Mouse (Mus musculus) c-Kit-positive CD71-negative TER-119-negative erythroid progenitor cells, embryonic 14.5 days (primary cell): ENCODE measurements around the gene Hoxa13.
A peak's percentile ranks its signal among the peaks of the same experiment; 100 is the strongest.

Source experiments
- DNase-seq: peaks from one replicate; pipeline ENCODE4 v3.0.0-alpha.2; 2013; ENCODE audit warnings: low read depth

Gene Hoxa13

DNA sequence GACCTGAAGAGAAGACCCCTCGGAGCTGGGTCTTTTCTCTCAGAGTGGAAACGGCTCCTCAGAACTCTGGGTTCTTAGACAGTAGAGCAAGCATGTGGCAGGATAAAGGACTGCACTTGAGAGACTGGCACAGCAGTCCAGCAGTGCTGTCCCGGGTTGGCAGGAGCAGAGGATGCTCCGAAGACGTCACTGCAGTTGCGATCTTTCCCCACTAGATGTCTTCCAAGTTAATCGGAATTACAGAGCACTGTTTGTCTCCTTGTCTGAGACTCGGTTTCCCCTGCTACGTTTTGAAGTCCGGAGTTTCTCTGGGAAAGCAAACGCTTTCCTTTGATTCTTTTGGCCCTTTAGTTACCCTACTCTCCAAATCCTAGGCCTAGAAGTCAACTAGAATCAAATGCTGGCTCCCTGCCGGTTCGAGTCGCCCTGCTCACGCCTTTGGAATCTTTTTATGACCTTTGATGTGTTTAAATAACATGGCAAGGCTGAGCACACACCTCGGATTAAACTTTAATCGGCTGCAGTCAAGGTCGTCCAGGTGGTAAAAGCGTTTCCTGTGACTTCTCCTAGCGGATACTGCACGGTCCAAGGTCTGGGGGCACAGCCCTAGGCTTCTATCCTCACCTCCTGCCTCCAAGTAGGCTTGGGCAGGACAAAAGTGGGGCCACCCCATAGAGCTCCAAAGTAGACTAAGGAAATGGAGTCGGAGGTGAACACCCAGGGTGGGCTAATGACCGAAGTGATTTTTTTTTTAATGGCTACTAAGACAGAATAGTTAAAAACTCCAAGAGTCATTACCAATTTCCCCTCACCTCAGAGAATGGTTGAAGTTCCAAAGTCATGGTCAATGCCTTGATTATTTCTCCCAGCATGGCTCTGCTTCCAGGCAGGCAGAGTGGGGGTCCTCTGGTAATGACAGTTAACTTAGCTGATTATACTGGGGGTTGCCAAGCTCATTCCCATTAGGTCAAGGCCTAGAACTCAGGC lies 10.1 kb upstream of the Hoxa13 start:
- DNase-seq = no peak

DNA sequence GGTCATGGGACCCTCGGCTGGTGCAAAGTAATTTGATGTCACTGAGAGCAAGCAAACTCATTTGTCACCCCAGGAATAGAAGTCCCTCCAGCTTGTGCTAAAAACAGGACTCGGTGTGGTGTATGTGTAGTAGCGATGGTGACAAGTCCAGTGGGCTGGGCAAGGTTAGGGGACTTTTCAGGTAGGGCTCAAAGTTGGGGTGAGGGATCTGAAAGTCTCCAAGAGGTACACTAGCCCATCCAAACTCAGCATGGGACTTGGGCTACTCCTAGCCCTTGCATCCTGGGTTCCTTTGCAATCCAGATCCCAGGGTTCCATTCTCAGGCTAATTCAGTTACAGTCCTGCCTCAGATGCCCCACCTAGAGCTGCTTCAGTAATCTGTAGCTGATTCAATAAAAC lies 8.1 kb upstream of the Hoxa13 start:
- no peak for DNase-seq

DNA sequence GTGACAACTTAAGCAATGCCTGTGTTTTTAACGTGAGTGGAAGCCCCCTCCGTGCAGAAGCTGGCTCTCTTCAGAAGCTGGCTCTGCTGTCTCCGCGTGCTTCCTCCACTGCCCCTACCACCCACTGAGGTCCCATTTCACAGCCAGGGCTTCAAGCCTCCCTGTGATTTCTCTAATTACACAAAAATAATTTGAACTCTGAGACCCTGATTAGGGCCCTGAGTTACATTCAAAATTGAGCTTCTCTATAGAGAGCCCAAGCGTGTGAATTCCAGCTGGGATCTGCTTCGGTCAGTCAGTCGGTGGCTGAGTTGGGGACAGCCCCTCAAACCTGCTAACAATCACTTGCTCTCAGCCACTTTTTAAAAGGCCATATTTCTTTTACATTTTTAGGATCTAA lies 7.7 kb upstream of the Hoxa13 start:
- DNase-seq = no peak

DNA sequence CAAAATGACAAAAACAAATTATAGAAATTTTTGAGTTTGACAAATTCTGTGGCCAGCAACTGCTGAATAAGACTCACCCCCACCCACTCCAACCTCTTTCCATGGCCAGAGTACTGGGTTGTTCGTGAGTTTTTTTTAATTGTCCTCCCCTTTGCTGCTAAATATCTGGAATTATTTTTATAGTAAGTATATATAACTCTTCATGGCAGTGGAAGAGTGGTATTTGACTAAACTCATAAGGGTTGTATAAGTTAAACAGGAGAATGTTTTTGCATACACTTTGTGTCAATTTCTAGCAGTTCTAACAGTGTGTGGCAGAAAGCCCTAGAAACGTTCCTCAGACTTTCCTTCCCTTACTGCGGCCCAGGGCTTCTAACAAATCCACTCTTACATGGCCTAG lies 7.0 kb upstream of the Hoxa13 start:
- DNase-seq = no peak

DNA sequence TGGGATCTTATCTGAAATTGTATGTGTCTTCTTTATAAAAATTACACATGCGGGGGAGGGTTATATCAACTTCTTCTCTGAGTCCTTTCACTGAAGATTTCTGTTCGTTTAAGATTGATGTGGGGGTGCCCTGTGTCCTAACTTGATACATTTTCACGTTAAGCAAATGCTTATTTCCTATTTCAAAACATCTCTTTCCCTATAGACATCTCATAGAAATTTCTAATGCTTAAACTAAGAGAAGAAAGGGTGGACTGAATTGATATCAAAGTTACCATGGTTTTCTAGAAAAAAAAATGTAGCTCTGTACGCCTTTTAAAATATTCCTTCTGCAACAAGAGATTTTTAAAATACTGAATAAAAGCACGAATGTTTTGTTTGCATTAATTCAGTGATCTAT lies 6.5 kb upstream of the Hoxa13 start:
- no peak for DNase-seq

DNA sequence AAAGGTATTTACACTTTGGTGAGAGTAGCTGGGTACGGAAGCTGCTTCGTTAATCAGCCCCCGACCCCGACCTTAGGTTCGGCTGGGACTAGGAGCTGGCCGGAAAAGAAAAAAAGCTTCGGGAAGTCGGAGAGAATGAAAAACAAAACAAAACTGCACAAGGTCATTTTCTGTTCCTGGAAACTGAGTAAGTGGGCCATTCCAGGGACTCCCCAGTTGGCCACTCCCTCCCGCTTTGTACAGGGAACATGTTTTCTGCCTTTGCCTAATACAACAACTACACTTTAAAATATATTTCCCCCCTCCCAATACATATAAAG lies 5.9 kb upstream of the Hoxa13 start:
- no peak for DNase-seq

DNA sequence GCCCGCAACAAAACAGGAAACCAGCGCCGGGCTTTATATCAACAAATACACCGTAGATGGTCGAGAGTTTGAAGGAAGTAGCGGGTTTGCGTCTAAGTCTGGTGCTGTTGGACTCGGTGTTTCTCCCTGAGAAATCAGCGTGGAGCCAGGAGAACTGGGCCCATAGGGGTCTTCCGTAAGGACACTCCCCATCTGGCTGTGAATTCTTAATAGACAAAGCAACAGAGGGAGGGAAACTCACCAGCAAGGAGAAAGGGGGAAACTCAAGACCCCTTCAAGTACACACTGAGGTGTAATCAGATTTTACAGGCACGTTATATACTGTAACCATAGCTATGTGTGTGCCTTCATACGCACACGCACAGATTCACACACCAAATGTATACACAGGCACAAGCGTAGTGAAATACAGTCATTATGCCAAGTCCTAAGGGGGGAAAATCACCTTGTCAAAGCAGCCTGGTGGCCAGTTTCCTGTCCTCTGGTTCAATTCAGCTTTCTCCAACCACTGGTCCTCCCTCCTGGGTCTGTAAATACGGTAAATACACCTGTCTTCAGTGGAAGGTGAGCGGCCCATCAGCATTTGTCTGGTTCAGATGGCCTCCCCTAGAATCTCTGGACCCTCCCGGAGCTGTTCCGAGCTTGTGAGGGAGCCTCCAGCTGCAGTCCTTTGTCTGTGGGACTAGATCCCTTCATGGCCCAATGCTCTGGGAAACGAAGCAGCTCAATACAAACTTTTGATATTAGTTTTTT lies 5.4 kb upstream of the Hoxa13 start:
- DNase-seq = no peak

DNA sequence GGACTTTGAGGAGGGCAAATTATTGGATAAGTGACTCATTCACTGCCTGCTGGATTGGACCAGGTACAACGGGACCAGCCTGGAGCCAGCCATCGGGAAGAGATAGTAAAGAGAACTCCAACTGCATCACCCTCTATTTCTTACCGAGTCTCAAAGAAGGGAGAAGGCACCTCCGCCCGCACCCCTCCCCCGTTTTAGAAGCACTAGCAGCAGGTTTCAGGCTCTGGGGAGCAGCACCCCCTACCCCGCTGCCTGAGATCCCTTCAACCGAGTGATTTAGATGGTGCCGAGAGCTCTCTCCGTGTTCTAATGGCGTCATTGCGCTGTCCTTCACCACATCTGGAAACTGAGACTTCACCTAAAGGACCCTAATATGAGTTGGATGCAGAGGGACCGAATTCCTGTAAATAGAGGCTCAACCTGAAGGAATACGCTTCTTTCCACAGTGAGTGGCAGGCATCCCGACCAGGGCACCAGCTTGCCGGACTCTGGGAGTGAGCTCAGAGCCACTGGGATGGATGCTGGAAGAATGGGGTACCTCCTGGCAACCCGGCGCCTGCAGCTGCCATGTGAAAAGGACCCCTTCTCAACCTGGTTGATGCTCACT lies 4.7 kb upstream of the Hoxa13 start:
- DNase-seq = no peak

DNA sequence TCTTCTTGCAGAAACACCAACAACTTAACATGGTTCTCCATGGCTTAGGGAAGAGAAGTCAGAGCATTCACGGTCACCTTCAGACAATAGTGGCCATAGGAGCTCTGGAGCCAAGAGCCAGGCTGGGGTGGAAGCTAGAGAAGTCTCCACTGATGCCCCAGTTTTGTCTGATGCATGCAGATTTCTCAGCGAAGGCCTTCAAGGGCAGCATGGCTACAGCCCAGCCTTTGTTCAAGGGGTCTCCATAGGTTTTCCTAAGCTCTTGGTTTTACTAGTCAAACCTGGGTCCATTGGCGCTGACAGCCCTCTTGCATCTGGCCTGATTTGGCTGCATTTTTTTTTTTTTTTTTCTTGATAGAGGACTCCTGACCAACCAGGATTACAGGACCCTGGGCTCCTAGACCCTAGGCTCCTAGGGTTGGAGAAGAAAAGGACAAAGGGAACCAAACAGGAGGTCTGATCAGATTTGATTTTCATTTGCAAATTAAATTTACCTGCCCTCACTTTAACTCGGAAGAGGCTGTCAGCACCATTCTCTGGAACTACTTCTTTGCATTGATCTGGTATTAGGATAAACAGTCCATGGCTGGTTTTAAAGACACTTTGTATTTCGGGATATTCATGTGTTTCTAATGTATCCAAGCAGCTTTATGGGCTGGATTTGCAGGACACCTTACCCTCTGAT lies 3.6 kb upstream of the Hoxa13 start:
- DNase-seq = no peak

DNA sequence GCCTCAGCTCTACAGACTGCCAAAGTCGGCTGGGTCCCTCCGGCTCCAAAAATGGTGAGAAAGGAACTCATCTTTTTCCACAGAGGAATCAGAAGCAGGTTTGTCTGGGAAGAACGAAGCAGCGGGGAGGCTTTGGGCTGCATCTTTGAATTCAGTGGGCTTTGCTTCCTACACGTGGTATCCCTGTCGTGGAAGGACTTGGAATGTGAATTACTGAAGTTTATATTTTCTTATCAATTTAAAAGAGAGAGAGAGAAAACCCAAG lies 2.6 kb upstream of the Hoxa13 start:
- DNase-seq = no peak

DNA sequence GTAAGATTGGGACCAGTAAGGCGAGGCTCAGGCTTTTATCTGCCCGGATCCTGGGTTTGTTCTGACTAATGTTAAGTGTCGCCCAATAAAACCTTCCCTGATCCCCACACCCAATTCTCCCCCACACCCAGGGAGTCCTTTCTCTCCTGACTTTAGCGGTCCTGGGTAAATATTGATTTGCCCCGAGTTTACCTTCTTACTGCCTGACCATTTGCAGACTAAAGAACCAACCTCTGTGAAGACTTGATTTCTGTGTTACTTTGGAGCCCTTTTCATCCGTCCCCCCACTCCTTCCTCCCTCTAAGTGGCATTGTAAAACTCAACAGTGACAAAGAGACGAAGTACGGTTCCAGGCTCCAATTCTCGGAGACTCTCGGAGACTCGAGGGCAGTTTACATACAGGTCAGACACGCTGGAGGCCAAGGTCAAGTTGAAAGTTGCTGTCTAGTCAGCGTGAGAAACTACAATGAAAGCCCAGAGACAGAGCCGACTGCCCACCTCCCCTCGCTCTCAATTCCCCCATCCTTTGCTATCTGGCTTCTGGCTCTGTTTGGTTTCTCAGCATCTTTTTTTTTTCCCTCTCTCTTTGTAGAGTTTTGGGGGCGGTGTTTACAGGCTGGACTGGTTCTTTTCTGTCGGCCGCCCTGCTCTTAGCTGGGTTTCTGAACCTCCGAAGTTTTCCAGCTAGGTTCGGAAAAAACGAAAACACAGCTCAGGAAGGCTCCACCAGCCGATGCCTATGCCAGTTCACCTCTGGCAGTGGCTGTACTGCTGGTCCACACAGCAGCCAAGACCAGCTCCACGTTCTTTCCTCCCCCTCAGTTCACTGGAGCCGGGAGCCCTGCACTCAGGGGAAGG lies 2.0 kb upstream of the Hoxa13 start:
- no peak for DNase-seq

DNA sequence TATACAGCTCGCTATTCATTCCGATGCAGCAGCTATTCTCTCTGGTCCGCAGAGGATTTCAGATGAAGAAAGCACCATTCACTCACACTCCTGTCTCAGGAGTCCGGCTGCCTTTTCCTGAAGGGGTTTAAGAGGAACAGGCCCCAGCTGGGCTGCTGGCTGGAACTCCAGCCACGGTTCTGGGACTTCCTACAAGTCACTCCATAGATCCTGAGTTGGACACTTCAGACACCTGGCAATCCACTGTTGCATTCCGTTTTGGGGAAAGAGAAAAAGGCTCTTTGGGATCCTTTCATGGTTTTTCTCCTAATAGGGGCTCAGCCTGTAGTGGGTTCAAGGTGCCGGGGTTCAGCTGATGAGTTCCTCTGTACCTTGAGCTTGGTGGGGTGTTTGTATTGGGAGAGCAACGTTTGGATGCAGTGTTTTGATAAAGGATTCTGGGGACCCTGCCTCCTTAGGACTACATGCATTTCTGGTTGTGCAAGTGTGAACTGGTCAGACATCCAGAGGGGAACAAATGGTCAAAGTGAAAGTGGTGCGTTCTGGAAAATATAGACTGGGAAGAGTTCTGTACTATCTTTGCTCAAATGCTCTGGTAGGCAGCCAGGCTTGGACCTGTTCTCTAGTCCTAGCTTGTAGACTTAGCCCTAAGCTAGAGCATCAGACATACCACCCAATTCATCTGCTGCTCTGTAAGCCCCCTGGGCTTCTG lies 1.2 kb upstream of the Hoxa13 start:
- no peak for DNase-seq

DNA sequence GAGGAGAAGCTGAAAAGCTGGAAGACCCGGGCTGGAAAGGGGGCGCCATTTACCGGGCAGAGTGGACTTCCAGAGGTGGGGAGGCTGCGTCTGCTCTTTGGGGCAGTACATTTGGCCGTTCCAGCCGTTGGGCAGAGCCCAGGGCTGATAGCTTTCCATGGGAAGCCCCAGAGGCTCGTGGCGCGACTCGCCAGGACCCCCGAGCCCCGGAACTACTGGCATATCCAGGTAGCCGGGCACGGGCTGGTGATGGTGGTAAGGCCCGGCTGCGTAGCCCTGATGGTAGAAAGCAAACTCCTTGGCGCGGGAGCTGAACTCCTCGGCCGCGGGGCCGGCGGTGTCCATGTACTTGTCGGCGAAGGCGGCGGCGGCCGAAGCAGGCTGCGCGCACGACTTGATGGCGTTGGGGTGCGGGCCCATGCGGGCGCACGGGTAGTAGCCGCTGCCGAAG lies 844 bp downstream of the Hoxa13 start:
- DNase-seq = no peak

DNA sequence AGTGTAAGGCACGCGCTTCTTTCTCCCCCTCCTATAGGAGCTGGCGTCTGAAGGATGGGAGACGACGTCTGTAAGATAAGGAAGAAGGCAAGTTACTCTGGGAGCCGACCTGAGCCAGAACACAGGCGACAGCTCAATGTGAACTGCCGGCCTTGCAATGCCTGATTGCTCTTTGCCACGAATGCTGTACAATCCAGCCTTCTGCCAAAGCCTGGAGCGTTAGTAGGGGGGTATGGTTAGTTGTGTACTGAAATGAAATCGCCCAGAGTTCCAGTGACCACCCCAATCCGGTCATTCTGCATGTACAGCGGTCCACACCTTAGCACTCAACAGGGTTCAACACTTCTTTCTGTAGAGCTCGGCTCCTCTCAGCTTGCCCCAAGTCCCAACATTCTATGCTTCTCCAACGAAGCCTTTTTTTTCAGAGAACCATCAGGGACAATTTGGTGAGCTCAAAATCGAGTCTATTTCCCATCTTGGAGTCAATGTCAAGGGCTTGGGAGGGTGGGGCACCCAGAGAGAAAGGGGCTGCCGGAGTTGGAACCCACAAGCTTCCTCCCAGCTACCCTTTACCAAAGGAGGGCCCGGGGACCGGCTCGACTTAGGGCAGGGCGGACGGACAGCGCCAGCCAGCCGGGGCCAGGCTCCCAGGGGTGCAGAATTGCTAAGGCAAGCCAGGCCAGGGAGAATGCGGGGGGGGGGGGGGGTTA lies 1.4 kb downstream of the Hoxa13 start:
- no peak for DNase-seq

DNA sequence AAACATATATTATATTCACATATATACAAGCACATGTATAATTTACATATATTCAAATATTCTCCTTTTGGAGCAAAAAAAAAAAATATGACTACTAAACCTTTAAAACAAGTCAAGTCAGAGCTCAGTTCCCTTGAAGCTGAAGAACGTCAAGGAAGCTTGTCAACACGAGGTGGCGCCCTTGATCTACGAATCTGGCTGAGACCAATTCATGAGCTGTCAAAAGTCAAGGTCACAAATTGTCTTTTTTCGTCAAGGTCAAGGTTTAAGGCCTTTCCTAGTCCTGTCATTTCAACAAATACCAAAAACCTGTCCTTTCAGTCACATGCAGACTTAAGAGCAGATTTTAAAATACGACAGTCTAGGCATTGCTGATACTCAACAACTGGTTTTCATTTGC lies 3.7 kb downstream of the Hoxa13 start:
- peak; percentile 80 for DNase-seq

DNA sequence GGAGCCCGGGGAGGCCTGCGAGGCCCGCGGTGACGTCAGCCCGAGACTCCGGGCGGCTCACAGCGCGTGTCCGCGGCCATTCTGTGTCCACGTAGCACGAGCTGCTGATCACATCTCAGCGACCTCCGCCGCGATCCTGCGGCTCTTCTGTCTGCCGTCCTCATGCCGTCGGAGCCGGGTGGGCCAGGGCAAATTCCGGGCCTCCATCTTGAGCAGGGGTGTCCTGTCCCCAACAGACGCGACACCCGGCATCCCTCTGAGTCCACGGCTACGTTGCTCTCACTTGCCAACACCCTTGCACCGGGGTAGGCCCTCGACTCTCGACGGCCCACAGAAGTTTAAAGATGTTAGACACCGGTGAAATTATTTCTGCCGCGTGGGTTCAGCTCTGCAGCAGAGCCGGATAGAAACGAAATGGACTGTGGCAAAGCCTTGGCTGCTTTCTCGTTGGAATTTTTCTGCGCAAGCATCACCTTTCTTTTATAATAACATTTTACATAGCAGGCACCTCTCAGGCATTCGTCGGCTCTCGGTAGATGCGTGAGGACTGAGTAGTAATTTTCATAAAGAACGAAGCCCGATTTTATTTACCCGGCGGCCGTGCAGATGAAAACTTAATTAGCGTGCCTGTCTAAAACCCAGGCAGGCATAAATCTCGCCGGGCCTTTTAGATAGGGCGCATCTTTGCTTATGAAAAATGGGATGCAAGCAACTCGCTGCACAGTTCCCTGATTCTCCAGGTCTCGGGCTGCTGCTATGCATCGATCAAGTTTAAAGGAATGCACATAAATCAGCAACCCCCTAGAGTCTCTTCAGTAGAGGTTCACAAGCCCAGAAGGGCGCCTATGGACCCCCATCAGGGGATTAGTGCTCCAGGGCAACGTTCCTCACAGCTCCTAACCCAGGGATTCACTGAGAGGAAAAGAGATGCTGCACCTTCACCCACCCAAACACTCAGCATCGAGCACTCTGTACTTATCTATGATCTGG lies 6.9 kb downstream of the Hoxa13 start:
- DNase-seq = no peak

DNA sequence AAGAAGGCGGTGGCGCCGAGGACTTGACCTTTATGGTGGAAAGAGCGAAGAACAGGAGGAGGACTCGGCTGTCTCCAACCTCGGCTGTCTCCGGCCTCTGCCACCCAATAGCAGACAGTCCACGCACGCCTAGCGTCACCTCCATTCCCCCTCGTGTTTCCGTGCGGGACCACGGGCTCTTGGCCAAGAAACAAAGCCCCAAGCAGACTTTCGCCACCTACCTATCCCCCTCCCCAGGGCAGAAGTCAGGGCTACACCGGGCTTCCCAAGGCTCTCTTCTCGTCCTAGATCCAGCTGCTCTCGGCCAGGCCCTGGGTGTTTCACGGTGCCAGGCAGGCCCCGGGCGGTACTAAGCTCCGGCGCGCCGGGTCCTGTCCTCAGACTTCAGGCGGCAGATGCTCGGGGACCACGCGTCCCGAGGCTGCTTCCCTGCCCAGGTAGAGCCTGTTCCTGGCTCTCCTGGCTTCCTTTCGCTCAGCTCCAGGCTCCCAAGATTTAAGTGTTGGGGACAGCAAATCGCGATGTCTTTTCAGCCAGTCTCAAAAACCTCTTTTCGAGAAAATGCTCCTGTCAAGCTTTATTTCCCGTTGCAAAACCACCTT lies 7.8 kb downstream of the Hoxa13 start:
- DNase-seq = no peak

DNA sequence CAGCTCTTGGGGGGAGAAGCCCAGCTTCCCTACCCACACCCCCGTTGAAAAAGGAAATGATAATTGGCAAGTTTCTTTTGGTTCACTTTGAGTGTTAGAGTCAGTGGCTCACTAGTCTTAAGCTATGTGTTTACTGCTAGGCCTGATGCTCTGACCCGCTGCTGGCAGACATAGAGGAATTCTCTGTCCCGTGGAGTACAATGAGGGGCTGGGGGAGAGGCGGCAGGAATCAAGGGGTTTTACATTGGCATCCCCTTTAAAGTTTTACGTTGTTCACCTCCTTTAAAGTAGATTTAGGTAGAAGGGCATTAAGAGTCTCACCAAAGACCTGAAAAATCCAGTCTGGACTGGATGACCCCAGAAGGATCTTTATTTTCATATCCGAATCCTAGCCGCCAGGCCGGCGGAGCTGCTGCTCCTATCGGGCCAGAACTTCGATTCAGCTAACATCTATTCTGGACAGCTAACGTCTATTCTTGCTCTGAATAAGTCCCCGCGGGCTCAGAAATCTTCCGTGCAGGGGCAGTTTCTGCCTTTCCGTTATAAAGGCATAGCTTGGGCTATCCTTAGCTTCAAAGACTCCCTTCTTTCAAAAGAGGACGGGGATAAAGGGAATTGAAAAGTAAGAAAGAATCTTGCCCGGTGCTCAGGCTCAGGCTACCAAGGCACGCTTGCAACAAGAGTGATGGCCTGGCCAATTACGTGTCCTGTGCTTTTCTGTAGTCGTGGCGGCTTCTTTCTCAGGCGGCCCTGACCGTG lies 8.5 kb downstream of the Hoxa13 start:
- no peak for DNase-seq
